Mouse (Mus musculus) 3T3-L1 (cell line): ENCODE measurements around the gene Map3k7cl.
A peak's percentile ranks its signal among the peaks of the same experiment; 100 is the strongest.

ENCODE experiments used
- DNase-seq: peaks from one replicate; pipeline ENCODE4 v3.0.0-alpha.2; 2015; ENCODE audit warnings: low read depth, low spot score

Map3k7cl gene

DNA sequence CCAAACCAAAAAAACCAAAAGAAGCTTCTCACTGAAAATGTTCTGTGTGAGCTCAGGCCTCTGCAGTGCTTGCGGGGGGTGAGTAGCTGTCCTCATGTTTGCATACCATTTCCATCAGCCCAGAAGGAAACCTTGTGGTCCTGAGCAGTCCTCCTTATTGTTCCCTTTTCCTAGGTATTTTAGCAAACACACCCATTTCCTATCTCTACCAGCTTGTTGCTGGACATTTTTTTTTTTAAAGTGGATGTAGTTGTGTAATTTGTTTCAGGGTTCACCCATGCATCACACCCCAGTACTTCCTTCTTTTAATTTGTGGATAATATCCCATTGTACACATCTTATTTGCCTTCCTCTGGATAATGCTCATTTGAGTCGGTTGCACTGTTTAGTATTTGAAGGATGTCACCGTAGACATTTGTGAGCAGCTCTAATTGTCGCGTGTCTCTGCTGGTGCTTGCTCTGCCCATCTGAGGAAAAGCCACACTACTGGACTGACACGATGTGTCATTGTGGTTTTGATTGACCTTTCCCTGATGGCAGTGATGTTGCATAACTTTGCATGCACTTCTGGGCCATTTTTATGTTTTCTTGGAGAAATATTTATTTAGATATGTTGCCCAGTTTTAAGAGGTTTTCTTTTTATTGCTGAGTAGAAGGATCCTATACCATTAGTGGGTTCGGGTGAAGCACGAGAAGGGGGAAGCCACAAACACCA, 32.6 kb downstream of the Map3k7cl start:
- DNase-seq = peak; percentile 36

DNA sequence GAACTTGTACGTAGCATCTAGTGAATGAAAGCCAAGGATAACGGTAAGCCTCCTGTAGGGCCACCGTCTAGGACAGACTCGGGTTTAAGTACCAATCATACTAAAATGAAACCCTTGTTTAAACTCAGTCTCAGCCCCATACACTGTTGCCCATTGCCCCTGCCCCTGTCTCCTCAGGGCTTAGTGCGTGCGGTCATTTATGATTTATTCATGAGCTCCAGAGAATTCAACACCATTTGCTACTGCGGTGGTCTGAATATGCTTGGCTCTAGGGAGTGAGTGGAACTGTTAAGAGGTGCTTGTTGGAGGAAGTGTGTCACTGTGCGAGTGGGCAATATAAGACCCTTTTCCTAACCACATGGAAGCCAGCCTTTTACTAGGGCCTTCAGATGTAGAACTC, 34.7 kb downstream of the Map3k7cl start:
- no peak for DNase-seq

DNA sequence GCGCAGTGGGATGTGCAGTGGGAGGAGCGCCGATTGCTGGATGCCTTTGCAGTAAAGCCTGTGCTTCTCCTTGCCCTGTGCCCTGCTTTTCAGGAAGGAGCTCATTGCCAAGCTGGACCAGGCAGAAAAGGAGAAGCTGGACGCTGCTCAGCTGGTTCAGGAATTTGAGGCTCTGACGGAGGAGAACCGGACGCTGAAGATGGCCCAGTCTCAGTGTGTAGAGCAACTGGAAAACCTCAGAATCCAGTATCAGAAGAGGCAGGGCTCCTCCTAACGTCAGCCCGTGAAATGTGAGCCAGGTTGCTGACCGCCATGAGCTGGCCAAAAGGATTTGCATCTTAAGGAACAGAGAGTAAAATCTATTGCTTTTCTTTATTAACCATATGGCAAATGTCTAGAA, 41.0 kb downstream of the Map3k7cl start:
- no peak for DNase-seq

DNA sequence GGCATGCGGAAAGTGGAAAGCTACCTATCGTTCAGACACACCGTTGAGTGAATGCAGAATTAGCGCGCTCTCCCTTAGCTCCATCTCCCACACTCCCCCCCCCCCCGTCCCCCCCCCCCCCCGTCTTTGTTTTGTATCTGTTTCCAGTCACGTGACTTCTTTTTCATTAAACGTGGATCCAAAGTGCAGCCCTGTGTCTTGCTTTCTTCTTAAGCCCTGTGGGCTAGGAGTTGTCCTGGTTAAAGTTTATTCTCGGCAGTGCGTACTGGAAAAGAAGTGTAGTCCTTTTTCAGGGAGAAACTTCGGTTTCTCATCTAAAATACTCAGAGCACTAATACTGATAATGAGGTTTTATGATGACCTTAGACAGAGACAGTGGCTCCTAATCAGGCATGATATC, 42.0 kb downstream of the Map3k7cl start:
- no peak for DNase-seq

DNA sequence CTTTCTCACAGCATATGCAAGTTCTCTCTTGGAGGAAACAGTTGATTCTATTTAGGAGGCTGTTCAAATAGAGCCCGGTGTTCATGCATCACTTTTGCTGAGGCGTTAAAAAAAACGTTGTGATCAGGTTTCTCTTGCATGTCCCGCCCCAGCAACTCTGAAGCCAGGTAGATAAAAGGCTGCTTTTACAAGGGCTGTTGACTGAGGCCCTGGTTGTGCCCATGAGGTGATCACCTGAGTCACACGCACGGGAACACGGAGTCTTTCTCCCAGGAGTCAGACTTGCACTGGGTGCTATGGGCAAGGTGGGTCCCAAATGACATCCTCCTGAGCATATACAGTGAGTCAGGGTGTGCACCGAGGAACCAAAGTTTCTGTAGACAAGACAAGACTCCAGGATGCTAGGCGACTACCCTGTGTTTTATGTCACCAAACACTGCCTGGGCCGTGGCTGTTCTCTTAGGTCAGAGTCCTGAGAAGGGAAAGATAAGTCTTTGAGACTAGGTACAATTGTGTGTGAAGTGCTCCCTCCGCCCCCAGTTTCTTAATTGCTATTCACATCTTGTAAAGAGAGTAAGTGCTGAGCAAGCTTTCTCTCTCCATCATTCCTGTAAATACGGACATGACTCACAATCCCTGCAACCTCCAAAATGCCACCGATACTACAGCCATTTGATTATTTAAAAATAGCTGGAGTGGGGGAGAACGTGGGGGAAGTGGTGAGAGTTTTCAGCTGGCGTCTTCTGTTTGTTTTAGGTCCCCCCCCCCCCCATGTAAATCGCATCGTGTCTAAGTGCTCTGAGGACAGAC, 49.8 kb downstream of the Map3k7cl start:
- no peak for DNase-seq

DNA sequence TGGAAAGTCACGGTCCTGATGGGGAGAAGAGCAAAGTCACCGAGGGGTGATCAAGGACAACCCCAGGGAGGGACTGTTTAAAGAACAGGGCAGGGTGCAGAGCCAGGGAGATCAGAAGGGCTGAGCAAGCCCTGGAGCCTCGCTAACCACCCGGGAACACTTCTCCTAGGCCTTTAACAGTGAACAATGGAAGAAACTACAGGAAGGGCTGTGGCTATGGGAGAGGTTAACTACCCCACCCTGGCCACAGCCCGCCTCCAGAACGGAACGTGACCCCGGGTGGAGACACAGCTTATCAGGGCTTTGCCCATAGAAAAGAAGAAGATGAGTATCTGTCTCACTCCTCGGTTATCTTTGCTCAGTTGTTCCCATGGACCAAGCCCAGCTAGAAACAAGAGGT, 50.9 kb downstream of the Map3k7cl start:
- DNase-seq = no peak

DNA sequence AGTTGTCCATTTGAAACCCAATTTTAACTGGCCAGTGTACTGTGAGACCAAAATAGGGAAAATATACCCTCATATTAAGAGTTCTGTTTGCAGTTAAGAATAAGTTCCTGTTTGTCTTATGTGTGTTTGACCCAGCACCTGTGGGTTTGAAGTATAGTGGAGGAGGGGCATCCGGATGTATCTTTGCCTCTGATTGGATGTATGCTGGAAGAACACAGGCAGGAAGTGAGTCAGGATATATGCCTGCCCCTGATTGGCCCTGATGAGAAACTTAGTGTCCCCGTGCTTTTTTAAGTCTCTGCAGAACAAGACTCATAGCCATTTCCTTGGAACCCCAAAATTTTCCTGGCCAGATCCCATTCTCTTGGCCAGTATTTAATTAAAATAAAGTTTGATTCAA, 51.8 kb downstream of the Map3k7cl start:
- DNase-seq = no peak

DNA sequence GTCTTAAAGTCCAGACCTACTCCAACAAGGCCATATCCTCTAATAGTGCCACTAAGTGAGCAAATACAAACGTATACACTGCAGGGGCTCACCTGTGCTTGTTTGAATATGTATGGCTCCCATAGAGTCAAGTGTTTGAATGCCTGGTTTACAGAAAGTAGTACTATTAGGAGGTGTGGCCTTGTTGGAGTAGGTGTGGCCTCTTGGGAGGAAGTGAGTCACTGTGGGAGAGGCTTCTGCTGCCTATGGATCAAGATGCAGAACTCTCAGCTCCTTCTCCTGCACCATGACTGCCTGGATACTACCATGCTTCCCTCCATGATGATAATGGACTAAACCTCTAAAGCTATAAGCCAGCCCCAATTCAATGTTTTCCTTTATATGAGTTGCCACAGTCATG, 54.3 kb downstream of the Map3k7cl start:
- DNase-seq = peak; percentile 37

DNA sequence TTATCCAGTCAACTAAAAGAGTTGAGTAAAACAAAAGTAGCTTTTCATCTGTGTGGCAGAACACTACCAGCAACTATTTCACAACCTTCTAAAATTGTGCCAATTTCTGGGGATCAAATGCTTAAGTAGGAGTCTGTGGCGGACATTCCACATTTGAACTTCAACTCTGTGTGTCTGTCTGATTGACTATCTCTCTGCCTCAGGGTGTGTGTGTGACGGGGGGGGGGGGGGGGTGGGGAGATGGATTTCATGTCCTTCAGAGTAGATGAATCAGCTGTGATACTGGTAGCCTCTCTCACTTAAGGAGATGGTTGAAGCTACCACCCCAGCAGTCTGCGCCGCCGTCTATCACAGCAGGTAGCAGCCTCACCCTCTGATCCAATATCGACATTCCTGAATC, 54.8 kb downstream of the Map3k7cl start:
- DNase-seq = no peak

DNA sequence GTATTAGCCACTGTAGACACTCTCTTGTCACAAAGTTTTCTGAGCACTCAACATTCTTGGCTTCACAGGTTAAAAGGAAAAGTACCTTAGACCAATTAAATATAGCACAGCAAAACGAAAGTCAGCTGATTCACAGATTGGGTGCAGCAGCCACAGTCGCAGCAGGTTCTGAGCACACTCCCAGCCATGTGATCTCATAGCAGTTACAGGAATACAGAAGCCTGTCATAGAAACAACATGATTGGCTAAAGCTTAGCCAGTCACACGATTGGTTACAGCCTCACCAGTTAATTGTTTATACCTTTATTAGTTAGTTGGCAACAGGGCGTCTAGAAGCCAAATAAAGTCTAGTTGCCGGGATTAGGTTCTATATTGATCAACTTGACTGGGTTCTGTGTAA, 57.0 kb downstream of the Map3k7cl start:
- no peak for DNase-seq

DNA sequence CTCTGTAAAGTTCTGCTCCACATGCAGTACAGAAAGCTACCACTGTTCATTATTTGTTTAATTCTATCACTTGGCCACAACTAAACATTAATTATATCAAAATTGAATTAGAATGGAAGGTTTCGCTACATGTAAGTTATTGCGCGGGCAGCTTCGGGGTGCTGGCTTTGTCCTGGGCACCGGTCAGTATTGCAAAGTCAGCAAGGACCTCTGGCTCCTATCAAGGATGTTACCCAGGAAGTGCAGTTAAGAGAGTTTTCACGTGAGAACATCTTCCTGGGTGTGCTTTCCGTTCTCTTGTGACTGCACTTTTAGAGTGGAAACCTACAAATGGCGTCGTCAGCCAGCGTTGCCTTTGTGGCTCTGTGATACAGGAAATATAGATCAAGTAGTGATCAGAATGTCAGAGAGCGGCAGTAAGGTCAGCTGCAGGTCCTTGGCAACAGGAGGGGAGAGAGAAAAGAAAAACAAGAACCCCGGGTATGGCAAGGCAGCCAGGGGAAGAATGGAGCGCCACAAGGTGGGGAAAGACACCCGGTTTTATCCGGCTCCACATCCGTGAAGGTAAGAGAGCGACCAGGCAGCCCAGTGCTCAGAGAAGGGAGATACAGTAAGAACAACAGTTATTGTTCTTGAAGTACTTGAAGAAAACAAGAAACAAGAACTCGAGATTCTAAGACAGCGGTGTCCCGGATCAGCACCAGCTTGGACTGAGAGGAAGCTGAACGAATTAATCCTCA, 57.6 kb downstream of the Map3k7cl start:
- no peak for DNase-seq

DNA sequence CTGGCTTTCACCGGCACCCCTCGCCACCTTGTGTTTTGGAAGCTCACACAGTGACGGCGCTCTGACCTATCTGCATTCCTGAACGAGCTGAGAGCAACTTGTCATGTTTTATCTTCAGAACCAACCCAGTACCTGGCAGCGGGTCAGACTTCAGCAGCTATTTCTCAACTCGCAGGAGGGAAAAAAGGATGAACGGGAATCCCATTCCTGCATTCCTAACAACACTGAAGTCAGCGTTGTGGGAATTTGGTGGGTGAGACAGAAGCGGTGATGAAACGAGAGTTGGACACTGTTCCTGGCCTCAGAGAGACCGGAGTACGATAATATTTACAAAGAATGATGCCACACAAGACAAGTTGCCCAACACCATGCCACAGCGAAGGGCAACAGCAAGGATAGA, 58.3 kb downstream of the Map3k7cl start:
- DNase-seq = no peak

DNA sequence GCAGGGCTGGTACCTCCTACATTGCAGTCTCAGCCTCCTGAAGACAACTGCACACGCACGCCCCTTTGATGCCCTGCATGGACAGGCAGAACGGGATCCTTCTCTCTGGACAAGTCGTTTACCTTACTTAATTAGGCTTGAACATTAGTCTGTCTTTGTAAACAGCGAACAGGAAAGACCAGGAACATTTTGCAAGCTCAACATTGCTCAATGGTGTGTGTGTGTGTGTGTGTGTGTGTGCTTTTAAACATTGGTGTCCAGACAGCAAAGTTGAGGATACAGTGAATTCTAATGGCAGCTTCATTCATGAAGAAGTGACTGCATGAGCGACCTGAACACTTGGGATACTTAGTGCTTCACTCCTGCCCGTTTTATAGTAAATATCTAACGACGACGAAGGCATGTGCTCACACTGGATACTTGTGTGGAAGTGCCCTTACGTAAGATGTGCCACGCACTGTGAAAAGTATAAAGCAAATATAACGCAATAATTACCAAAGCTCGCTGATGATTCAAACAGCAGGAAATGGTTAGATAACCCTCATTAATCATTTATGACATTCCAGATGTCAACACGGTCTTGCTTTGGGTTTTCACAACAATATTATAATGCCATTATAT, 59.2 kb downstream of the Map3k7cl start:
- DNase-seq = no peak

DNA sequence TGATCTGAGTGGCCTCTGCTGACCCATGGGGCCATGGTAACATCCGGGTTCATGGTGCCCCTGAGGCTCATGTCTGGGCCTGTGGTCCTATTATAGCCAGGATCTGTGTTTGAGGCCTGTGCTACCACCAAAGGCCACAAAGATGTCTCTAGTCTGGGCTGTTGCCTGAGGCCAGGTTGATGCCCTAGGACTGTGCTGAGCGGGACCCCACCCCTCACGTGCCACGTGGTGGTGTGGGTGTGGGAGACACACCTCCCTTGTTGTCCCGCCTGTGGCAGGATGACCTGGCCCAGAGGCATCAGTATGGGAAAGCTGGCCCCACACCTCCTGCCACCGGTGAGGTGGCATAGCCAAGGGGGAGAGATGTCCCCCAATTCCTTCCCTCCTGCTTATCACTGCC, 64.2 kb downstream of the Map3k7cl start:
- no peak for DNase-seq

DNA sequence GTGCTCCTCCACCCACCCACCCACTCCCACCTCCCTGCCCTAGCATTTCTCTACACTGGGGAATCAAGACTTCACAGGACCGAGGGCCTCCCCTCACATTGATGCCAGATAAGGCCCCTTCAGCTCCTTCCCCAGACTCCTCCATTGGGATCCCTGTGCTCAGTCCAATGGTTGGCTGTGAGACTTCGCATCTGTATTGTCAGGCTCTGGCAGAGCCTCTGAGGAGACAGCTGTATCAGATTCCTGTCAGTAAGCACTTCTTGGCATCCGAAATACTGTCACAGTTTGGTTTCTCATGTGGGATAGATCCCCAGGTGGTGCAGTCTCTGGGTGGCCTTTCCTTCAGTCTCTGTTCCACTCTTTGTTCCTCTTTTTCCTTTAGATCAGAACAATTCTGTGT, 68.1 kb downstream of the Map3k7cl start:
- DNase-seq = no peak

DNA sequence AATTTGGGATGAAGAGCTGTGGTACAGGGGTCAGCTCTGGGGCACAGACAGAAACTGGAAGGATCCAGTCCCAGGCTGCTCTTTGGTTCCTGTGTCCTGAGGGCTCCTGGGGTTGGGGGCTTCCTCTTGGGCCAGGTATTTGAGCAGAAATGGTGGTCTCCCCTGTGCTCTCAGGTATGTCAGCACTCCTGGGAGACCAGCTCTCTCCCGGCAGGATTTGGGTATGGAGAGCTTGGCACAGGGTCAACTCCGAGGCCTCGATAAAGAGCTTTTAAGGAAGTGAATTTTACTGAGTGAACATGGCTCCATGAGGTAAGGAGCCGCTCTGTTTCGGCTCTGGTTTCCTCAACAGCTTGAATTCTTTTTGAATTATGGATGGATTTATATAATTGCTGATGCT, 70.8 kb downstream of the Map3k7cl start:
- DNase-seq = no peak

DNA sequence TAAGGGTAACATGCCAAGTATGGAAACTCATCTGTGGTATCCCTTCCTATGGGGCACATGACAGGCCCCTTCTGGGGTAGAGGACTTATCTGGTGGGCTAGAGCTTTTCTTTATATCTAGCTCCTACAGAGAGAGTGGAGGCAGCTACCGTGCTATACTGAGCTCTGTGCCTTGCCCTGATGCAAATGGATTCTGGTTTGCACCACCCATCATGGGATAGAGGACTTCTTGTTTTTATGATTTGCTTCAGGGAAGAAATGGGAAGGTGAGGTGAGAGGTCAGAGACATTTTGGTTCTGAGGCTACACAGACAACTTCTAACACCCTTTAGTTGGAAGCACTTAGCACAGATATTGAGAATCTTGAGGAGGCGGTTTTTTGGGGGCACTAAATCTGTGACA, 71.8 kb downstream of the Map3k7cl start:
- DNase-seq = no peak

DNA sequence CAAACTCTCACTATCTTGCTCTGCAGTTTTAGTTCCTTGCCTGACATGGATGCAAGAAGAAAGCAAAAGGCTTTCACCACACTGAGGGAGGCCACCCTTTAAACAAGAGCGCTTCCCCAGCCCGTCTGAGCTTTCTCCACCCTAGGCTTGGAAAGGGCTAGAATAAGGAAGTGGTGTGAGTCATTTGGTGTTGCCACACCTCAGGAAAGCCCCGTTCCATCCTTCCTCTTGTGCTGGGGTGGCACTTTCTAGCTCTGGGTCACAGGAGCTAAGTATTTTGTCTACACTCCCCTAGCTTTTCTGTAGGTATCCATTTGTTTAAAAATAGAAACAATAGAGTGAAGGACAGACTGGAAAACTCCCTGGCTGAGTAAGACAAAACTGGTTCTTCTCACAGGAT, 72.2 kb downstream of the Map3k7cl start:
- peak; percentile 82 for DNase-seq

DNA sequence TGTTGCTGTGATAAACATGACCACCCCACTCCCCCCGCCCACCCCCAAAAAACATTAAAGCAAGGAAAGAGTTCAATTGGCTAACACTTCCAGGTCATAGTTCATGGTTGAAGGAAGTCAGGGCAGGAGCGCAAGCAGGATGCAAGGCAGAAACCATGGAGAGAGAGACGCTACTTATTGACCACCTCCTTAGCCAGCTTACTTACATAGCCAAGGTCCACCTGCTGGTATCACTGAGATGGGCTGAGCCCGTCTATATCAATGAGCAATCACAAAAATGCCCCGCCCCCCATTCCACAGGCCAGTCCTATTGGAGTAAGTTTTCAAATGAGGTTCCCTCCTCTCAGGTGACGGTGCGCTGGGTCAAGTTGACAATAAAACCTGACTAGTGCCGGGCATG, 72.7 kb downstream of the Map3k7cl start:
- no peak for DNase-seq

DNA sequence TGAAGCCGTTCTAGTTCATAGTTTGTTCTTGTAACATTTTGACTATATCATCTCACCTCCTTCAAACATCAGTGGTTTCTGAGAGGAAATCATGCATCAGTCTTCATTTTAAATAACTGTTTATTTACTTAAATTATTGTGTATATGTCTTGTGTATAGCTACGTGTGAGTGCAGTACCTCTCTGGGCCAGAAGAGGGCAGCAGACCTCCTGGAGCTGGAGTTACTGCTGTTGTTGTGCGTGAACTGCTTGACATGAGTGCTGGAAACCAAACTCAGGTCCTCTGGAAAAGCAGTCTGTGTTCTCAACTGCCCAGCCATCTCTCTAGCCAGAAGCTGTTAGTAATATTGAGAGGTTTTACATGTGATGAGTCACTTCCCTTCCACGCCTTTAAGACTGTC, 73.6 kb downstream of the Map3k7cl start:
- DNase-seq = no peak

DNA sequence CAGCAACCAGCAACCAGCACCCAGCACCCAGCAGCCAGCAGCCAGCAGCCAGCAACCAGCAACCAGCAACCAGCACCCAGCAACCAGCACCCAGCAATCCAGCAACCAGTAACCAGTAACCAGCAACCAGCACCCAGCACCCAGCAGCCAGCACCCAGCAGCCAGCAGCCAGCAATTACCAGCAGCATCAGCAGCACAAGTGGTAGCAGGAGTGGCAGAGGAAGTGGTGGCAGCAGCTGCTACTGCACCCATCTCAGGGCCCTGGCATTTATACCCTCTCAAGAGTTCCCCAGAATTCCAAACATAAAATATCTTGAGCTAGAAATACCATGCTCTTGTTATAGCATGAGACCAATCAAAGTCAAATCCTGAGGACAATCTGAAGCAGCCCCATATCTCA, 81.6 kb downstream of the Map3k7cl start:
- DNase-seq = peak; percentile 29

DNA sequence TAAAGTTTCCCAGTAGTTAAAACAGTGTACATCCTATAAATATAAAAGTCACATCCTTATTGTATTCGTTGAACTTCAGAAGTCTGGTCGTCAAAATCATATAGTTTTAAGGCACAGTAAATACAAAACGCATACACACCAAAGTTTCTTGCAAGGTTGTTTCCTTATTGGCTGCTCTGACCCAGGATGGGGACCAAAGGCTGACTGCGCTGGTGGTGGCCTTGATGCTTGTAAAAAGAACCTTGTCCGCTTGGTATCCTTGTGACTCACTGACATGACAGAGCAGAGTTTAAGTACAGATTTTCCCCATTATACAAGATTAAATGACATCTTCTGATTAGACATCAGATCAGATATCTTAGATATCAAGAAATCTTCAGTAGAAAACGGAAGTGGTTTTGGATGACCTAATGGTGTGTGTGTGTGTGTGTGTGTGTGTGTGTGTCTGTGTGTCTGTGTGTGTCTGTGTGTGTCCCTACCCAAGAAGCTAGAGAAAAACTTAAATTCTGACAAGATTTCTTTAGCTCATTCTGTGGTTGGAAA, 82.2 kb downstream of the Map3k7cl start:
- DNase-seq = peak; percentile 61
